Mouse (Mus musculus): Measurements from ENCODE around the gene Klhl13. TPM values are rescaled to one million over a fixed set of nuclear protein-coding genes. Genes with fewer than 3 reads are reported as not detected.

The Klhl13 gene
- polyA plus RNA-seq (2016; fragmentation: Nextera tagmentation; extraction: Ambion mirVana), result 60.5 and 69.8 TPM in 2 replicates

DNA sequence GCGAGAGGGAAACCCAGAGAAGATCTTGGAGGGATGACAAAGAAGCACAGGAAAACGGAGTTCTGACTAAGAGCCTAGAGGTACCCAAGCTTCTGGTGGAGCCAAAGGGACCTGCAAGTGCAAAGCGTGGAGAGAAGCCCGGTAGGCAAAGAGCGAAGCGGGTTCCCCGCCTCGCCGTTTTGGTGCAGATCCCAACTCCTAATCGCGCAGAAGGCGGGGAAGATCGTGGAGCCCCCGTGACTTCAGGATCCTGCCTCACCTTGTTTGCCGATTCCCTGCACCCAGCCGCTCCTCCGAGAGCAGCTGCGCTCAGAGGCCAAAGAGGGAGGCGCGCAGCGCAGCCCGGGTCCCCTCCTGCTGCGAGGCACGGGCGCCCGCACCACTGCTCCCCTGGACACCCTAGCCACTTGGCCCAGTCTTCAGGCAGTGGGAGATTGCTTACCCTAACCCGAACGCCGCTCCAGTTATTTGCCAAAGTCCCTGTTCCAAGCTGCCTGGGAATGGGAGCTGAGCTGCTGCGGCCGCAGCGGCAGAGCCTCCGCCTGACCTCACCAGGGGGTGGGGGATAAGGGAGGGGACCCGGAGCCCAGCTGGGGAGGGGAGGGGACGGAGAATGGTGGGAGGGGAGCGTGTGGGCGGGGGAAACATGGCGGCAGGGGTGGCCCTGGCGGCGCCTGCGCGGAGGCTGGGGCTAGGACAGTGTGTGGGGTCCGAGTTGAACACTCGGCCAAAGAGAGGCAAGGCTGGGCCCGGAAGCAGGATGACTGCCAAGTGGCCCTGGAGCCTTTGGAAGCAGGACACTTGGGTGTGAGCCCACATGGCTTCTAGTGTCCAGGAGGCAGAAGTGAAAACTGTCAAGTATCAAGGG is at the start of gene Klhl13:
Gene Klhl13, minus strand, starts transcription at position 569 of the 868 bp plus-strand sequence.
- Histone ChIP-seq H3K4me2 (peak within 1 kb of the TSS; percentile 50), H3K4me1 (replicated peaks) (no peaks in the 10 kb centered on the region), H3K9ac (replicated peaks) (peak within 1 kb of the TSS; percentile 63), H3K27ac (peak within 1 kb of the TSS; percentile 86), H3K27me3 (no peaks in the 10 kb centered on the region), H3K36me3 (no peaks in the 10 kb centered on the region), H3K4me3 (replicated peaks) (peak within 1 kb of the TSS; percentile 56), H3K9me3 (no peaks in the 10 kb centered on the region; the same call in 1 of the 2 replicates)
- peak; percentile 90 for ATAC-seq (ENCODE audit: insufficient number of reproducible peaks, insufficient read depth, low FRiP score, low TSS enrichment, low read depth)
- WGBS, result 10% methylated on average over 44 of the region's 45 CpGs

DNA sequence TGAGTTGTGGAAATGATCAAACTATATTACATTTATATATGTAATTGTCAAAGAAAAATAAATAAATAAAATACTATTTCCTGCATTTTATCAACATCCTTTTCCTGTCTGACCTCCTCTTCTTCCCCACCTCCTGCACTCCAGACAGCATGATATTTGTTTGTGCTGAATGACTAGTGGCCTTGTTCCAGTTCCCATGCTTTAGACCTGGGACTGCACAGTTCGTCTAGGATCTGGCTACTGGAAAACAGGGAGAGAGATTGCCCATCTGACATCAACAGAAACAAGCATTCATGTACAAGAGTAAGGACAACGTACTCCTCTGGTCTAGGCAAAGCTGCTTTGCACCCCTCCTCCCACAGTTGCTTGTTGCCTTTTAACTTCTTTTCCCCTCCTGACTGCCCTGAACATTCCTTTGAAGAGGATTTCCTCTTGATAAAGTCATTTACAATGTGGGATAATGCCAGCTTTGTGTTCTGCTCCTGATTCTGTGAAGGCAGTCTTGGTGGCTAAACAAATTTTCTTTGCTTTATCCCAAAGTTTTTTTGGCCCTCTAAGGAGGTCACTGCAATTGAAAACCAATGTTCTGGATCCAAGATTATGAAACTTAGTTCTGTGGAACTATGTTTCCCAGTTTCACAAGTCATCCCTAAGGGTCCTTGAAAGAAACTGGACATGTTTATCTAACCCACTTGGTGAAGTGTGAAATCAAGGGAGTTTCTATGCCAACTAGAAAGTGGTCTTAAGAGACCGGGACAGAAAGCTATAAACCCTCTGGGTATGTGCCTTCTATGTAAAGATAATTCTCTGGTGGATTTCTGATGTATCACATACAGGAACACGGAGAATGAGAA is 44.6 kb upstream of the Klhl13 start:
- Histone ChIP-seq H3K27me3 (no peaks in the 10 kb centered on the region), H3K4me3 (replicated peaks) (no peak overlapping the region), H3K4me2 (no peak overlapping the region), H3K4me1 (replicated peaks) (no peaks in the 10 kb centered on the region), H3K27ac (no peak overlapping the region), H3K36me3 (no peaks in the 10 kb centered on the region), H3K9ac (replicated peaks) (no peak overlapping the region), H3K9me3 (no peaks in the 10 kb centered on the region)
- WGBS, result 59% methylated on average over 4 of the region's 4 CpGs
- ATAC-seq (ENCODE audit: insufficient number of reproducible peaks, insufficient read depth, low FRiP score, low TSS enrichment, low read depth), result no peak

DNA sequence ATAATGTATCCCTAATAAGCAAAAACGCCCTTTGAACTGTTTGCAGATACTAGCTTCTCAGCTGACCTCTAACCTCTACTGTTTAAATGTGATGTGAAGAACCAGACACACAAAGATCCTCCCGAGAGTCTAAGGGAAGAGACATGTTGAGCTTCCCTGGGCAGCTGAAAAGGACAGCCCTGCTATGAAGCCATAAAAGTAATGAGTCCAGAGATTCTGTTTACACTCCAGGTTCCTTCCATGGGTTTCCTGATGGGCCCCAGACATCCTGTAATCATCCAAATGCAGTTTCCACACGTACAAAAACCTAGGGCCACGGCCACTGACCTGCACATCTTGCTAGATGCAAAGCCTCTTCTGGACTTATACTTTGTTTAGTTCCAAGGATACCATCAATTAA is 23.8 kb upstream of the Klhl13 start:
- no peaks in the 10 kb centered on the region for H3K9me3 ChIP-seq
- no peak overlapping the region for H3K4me3 ChIP-seq (replicated peaks)
- H3K36me3 ChIP-seq, result no peaks in the 10 kb centered on the region
- 50% methylated on average over 4 of the region's 4 CpGs for WGBS
- no peak overlapping the region for H3K9ac ChIP-seq (replicated peaks)
- ATAC-seq (ENCODE audit: insufficient number of reproducible peaks, insufficient read depth, low FRiP score, low TSS enrichment, low read depth), result no peak
- H3K27ac ChIP-seq, result no peak overlapping the region
- H3K27me3 ChIP-seq, result no peaks in the 10 kb centered on the region
- no peaks in the 10 kb centered on the region for H3K4me1 ChIP-seq (replicated peaks)
- H3K4me2 ChIP-seq, result no peak overlapping the region

DNA sequence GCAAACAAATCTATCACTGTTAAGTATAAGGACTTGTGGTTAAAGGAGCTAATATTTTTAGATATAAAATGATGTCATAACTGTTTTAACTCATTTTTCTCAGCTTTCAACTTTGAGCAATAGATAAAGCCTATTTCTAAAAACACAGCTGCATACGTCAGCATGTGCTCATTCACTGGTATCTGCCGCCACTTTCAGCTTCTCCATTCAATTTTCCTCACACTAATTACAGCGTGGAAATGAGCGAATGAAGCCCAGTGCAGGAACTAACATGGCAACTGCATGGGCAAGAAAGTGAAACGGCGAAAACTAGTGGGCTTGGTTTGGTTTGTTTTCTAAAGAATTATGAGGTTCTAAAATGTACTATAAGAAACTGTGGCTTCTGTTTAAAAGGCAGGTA is 1.4 kb downstream of the Klhl13 start:
- no peak overlapping the region for H3K9ac ChIP-seq (replicated peaks)
- no peaks in the 10 kb centered on the region for H3K36me3 ChIP-seq
- no peak for ATAC-seq (ENCODE audit: insufficient number of reproducible peaks, insufficient read depth, low FRiP score, low TSS enrichment, low read depth)
- H3K4me1 ChIP-seq (replicated peaks), result no peaks in the 10 kb centered on the region
- no peaks in the 10 kb centered on the region for H3K27me3 ChIP-seq
- peak overlapping the region; percentile 50 for H3K4me2 ChIP-seq
- no peak overlapping the region for H3K27ac ChIP-seq
- 56% methylated on average over 6 of the region's 6 CpGs for WGBS
- H3K9me3 ChIP-seq, result no peaks in the 10 kb centered on the region; the same call in 1 of the 2 replicates
- peak overlapping the region; percentile 56 for H3K4me3 ChIP-seq (replicated peaks)

DNA sequence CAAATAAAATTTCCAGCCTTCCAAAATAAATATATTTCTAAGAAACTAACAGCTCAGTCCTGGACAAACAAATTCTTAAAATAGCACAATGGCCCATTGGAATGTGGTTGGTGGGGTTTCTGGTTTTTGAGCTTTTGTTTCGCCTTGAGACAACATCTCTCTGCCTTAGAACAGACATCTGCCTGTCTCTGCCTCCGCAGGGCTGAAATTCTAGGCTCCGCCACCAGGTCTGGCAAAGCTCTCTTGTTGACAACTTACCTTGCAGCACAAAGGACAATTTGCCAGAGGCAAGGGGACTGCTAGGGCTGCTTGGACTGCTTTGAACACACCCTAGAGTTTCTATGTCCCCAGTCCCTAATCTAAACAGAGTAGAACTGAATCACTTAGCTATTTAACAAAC is 4.4 kb downstream of the Klhl13 start:
- no peaks in the 10 kb centered on the region for H3K27me3 ChIP-seq
- no peaks in the 10 kb centered on the region for H3K4me1 ChIP-seq (replicated peaks)
- no peak overlapping the region for H3K9ac ChIP-seq (replicated peaks)
- no peaks in the 10 kb centered on the region; the same call in 1 of the 2 replicates for H3K9me3 ChIP-seq
- H3K4me3 ChIP-seq (replicated peaks), result no peak overlapping the region
- 87% methylated on average over 3 of the region's 3 CpGs for WGBS
- no peak overlapping the region for H3K4me2 ChIP-seq
- H3K27ac ChIP-seq, result no peak overlapping the region
- H3K36me3 ChIP-seq, result no peaks in the 10 kb centered on the region
- ATAC-seq (ENCODE audit: insufficient number of reproducible peaks, insufficient read depth, low FRiP score, low TSS enrichment, low read depth), result no peak

DNA sequence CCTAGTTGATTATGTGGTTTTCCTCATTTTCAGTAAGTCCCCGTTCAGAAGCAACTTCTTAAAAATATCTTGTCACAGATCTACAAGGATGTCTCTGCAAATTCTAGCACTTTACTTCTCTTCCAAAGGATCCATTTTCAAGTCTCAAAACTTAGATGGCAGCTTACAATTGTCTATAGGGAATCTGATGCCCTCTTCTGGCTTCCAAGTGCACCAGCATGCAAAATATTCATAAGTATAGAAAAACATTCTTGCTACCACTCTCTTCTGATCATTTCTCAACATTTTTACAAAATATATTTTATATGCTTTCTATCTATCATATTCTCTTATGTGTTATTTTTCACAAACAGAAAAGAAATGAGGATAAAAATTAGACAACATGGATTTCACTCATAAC is 14.8 kb downstream of the Klhl13 start:
- WGBS, result 92% methylated on average over 1 of the region's 1 CpGs
- no peaks in the 10 kb centered on the region for H3K9me3 ChIP-seq
- H3K36me3 ChIP-seq, result no peaks in the 10 kb centered on the region
- no peak overlapping the region for H3K4me2 ChIP-seq
- H3K4me1 ChIP-seq (replicated peaks), result no peaks in the 10 kb centered on the region
- H3K27me3 ChIP-seq, result no peaks in the 10 kb centered on the region
- H3K9ac ChIP-seq (replicated peaks), result no peak overlapping the region
- no peak overlapping the region for H3K4me3 ChIP-seq (replicated peaks)
- ATAC-seq (ENCODE audit: insufficient number of reproducible peaks, insufficient read depth, low FRiP score, low TSS enrichment, low read depth), result no peak
- no peak overlapping the region for H3K27ac ChIP-seq

DNA sequence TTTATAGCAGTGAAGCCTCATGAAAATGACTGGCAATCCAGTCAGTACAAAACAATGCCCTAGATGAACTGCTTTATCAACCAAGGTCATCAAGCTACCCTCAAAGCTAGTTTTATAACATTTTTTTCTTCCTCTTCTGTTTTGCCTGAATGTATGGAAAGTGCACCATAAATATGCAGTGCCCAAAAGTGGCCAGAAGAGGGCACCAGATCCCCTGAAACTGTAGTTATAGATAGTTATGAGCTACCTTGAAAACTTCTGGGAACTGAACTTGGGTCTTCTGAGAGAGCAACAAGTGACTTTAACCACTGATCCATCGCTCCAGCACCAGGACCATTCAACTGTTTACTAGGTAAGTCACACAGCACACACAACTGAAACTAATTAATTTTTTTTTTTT is 36.8 kb downstream of the Klhl13 start:
- 50% methylated on average over 1 of the region's 1 CpGs for WGBS
- Histone ChIP-seq H3K4me1 (replicated peaks) (no peaks in the 10 kb centered on the region), H3K27me3 (no peaks in the 10 kb centered on the region), H3K27ac (no peak overlapping the region), H3K9me3 (no peaks in the 10 kb centered on the region), H3K4me2 (no peak overlapping the region), H3K9ac (replicated peaks) (no peak overlapping the region), H3K4me3 (replicated peaks) (no peak overlapping the region), H3K36me3 (no peaks in the 10 kb centered on the region)
- no peak for ATAC-seq (ENCODE audit: insufficient number of reproducible peaks, insufficient read depth, low FRiP score, low TSS enrichment, low read depth)

DNA sequence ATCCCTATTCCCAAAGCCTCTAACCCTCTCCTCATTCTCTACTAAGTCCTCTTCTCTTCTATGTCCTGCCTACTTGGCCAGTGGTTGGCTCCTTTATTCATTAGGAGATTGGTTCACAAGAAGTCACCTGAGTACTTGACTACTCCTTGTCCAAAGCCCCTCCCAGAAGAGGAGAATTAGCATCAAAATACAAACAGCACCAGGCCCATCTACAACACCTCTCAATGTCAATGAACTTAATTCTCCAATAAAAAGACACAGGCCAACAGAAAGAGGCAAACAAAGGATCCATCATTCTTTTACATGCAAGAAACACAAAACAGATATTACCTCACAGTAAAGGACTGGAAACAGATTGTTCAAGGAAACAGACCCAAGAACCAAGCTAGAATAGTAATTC is 46.0 kb downstream of the Klhl13 start:
- H3K9ac ChIP-seq (replicated peaks), result no peak overlapping the region
- no peaks in the 10 kb centered on the region for H3K36me3 ChIP-seq
- H3K27me3 ChIP-seq, result no peaks in the 10 kb centered on the region
- H3K9me3 ChIP-seq, result no peaks in the 10 kb centered on the region
- no peaks in the 10 kb centered on the region for H3K4me1 ChIP-seq (replicated peaks)
- H3K27ac ChIP-seq, result no peak overlapping the region
- no peak for ATAC-seq (ENCODE audit: insufficient number of reproducible peaks, insufficient read depth, low FRiP score, low TSS enrichment, low read depth)
- H3K4me3 ChIP-seq (replicated peaks), result no peak overlapping the region
- no peak overlapping the region for H3K4me2 ChIP-seq

DNA sequence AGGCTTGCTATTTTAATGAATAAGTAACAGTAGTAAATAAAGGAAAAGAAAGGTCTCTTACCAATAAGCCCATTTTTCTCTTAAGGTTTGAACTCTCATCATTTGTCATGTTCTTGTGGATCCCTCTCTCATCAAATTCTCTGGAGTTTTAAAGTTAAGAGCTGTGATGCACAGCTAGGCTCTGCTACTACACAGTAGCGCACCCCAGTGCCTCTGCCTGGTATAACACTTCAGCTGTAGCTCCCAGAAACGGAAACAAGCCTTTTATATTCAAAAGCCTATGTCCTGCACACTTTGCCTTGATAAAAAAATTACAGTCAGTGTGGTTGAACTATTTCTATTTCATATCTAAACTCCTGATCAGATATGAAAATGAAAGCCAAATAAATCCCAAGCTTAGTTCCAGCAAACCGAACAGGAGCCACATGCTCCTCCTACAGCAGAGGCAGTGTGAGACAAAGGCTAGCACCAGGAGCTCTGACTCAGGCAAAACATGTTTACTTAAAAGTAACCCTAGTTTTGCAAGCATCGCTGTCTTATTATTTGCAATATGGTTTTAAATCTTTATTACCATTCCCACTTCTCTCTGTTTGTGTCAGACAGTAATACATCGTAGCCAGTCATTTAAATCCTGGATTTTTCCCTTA is 68.8 kb downstream of the Klhl13 start:
- H3K9me3 ChIP-seq, result no peaks in the 10 kb centered on the region
- no peak overlapping the region for H3K27ac ChIP-seq
- H3K36me3 ChIP-seq, result no peaks in the 10 kb centered on the region
- no peaks in the 10 kb centered on the region for H3K27me3 ChIP-seq
- H3K4me3 ChIP-seq (replicated peaks), result no peak overlapping the region
- WGBS, result 40% methylated on average over 5 of the region's 5 CpGs
- H3K9ac ChIP-seq (replicated peaks), result no peak overlapping the region
- no peaks in the 10 kb centered on the region for H3K4me1 ChIP-seq (replicated peaks)
- H3K4me2 ChIP-seq, result no peak overlapping the region
- no peak for ATAC-seq (ENCODE audit: insufficient number of reproducible peaks, insufficient read depth, low FRiP score, low TSS enrichment, low read depth)

DNA sequence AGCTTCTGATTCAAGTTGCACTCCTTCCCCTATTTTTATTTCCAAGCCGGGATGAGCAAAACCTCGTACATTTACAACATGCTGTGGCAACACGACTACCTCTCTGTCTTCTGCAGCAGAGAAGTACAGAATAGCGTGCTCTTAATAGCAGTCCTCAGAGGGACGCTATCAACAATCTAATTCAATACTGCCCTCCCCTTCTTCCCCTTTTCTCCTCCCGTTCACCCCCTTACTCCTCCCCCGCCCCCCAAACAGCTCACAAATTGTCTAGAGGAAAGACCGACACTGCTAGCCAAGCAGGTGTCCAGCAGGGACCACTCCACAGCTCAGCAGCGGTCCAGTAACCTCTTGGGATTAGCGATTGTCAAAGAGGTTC is 79.5 kb downstream of the Klhl13 start:
- Histone ChIP-seq H3K4me1 (replicated peaks) (no peaks in the 10 kb centered on the region), H3K4me3 (replicated peaks) (no peak overlapping the region), H3K27me3 (no peaks in the 10 kb centered on the region), H3K27ac (no peak overlapping the region), H3K36me3 (no peaks in the 10 kb centered on the region), H3K9me3 (no peaks in the 10 kb centered on the region), H3K9ac (replicated peaks) (no peak overlapping the region), H3K4me2 (no peak overlapping the region)
- WGBS, result 31% methylated on average over 10 of the region's 10 CpGs
- no peak for ATAC-seq (ENCODE audit: insufficient number of reproducible peaks, insufficient read depth, low FRiP score, low TSS enrichment, low read depth)

All from limb, embryonic 12.5 days (tissue).